Mouse (Mus musculus) liver, embryonic 15.5 days (tissue): ENCODE data around the gene Ccdc85c. TPM values are rescaled to one million over a fixed set of nuclear protein-coding genes. Genes with fewer than 3 reads are reported as not detected.
A peak's percentile ranks its signal among the peaks of the same experiment; 100 is the strongest.

Experiments used
- ATAC-seq: fragments of 200-750 bp; cut with Nextera tagmentation; 2 replicates; pipeline ENCODE4 v1.8.0; 2017; ENCODE audit warnings: moderate number of reproducible peaks, mild to moderate bottlenecking, moderate library complexity; ENCODE audit not compliant: insufficient read depth
- H3K27ac ChIP-seq: fragments of 300-500 bp; sonication (generic); replicated peaks from 2 replicates; pipeline ENCODE4 v1.5.1; 2015; ENCODE audit warnings: mild to moderate bottlenecking, inconsistent platforms
- H3K27me3 ChIP-seq: fragments of 300-500 bp; sonication (generic); 2 replicates; pipeline ENCODE4 v1.6.1; 2015; ENCODE audit warnings: mild to moderate bottlenecking, inconsistent platforms
- H3K36me3 ChIP-seq: fragments of 300-500 bp; sonication (generic); replicated peaks from 2 replicates; pipeline ENCODE4 v1.6.1; 2015; ENCODE audit warnings: moderate library complexity, mild to moderate bottlenecking, inconsistent platforms
- H3K4me1 ChIP-seq: fragments of 300-500 bp; sonication (generic); replicated peaks from 2 replicates; pipeline ENCODE4 v1.6.1; 2015; ENCODE audit warnings: inconsistent platforms
- H3K4me2 ChIP-seq: fragments of 300-500 bp; sonication (generic); 2 replicates; pipeline ENCODE4 v1.6.1; 2015; ENCODE audit warnings: moderate library complexity, mild to moderate bottlenecking, inconsistent platforms
- H3K4me3 ChIP-seq: fragments of 300-500 bp; sonication (generic); replicated peaks from 2 replicates; pipeline ENCODE4 v1.5.1; 2015; ENCODE audit warnings: mild to moderate bottlenecking, inconsistent platforms
- H3K9ac ChIP-seq: fragments of 300-500 bp; sonication (generic); 2 replicates; pipeline ENCODE4 v1.6.1; 2015; ENCODE audit warnings: moderate library complexity, mild to moderate bottlenecking, inconsistent platforms
- H3K9me3 ChIP-seq: fragments of 300-500 bp; sonication (generic); replicated peaks from 2 replicates; pipeline ENCODE4 v1.6.1; 2016; ENCODE audit warnings: inconsistent platforms
- WGBS: fragments of 180-500 bp; shearing (Covaris S2); methylation state at CpG from one replicate; pipeline ENCODE4 v1.1.7; 2015; ENCODE audit warnings: mixed read lengths; ENCODE audit not compliant: insufficient replicate concordance; 5-methylcytosine and 5-hydroxymethylcytosine counted together
- polyA plus RNA-seq: library from polyadenylated mRNA; unstranded; fragments of >200 nt; fragmentation: Nextera tagmentation; extraction: Ambion mirVana; gene quantifications from 2 replicates; pipeline ENCODE4 v1.2.1, GENCODE M21; 2015

Gene Ccdc85c
- 1.1 and 1.4 TPM in 2 replicates for polyA plus RNA-seq

DNA sequence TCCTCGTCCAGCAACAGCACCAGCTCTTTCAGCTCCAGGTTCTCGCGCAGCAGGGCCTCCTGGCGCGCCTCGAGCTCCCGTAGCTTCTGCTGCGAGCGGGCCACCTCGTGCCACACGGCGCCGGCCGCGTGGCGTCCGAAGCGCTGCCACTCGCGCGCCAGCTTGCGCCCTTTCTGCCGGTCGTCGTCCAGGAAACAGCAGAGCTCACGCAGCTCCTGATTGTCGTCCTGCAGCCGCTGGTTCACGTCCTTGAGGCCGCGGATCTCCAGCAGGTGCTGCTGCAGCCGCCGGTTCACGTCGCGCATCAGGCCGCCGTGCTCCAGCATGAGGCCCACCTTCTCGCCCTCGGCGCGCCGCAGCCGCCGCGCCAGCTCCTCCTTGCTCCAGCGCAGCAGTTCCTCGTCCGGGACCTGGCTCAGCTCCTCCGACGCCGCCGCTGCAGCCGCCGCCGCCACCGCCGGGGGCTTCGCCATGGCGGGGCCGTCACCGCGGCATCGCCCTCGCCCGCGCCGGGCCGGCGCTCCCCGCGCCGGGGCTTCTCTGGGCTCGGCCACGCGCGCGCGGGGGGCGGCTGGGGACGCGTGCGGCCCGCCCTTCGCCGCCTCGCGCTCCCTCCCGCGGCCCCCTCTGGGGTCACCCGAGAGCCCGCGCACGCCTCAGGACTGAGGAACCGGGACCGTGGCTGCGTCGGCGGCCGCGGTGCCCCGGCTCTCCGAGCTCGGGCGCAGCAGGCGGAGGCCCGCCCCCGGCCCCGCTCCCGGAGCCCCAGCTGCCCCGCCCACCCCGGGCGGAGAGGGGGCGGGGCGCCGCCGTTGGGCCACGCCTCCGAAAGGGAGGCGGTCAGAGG, at the start of gene Ccdc85c:
TSS of gene Ccdc85c (minus strand) at position 765 of the 847 bp plus-strand sequence.
- no peaks in the 10 kb centered on the region for H3K9me3 ChIP-seq
- WGBS: under 1% methylated on average over 119 of the region's 120 CpGs
- peak within 1 kb of the TSS; percentile 87 for H3K4me2 ChIP-seq
- no peak within 1 kb of the TSS for H3K27ac ChIP-seq
- peaks cover 51% of the 10 kb centered on the region for H3K4me1 ChIP-seq
- H3K36me3 ChIP-seq: no peaks in the 10 kb centered on the region
- H3K9ac ChIP-seq: peak within 1 kb of the TSS; percentile 42
- ATAC-seq: no peak; the same call in 1 of the 2 replicates
- H3K27me3 ChIP-seq: peaks cover 87% of the 10 kb centered on the region
- H3K4me3 ChIP-seq: peak within 1 kb of the TSS; percentile 64

- no peak overlapping the region for H3K4me3 ChIP-seq
- H3K27me3 ChIP-seq: peaks cover 63% of the 10 kb centered on the region
- no peak overlapping the region for H3K4me2 ChIP-seq
- no peak for ATAC-seq
- no peaks in the 10 kb centered on the region for H3K36me3 ChIP-seq
- no peak overlapping the region for H3K9ac ChIP-seq
- no peaks in the 10 kb centered on the region for H3K4me1 ChIP-seq
- 11% methylated on average over 8 of the region's 8 CpGs for WGBS
- no peaks in the 10 kb centered on the region for H3K9me3 ChIP-seq
- no peak overlapping the region for H3K27ac ChIP-seq
Measured at GRCm38 (mm10) chr12:108320096-108320495, 44.9 kb upstream of the Ccdc85c start.

- Histone ChIP-seq H3K4me3 (no peak overlapping the region), H3K4me2 (no peak overlapping the region), H3K27ac (no peak overlapping the region), H3K4me1 (no peaks in the 10 kb centered on the region), H3K9me3 (no peaks in the 10 kb centered on the region), H3K9ac (no peak overlapping the region), H3K36me3 (no peaks in the 10 kb centered on the region), H3K27me3 (peaks cover 63% of the 10 kb centered on the region)
- WGBS: 8% methylated on average over 37 of the region's 37 CpGs
- no peak for ATAC-seq
Measured at GRCm38 (mm10) chr12:108318499-108318898, 43.3 kb upstream of the Ccdc85c start.

DNA sequence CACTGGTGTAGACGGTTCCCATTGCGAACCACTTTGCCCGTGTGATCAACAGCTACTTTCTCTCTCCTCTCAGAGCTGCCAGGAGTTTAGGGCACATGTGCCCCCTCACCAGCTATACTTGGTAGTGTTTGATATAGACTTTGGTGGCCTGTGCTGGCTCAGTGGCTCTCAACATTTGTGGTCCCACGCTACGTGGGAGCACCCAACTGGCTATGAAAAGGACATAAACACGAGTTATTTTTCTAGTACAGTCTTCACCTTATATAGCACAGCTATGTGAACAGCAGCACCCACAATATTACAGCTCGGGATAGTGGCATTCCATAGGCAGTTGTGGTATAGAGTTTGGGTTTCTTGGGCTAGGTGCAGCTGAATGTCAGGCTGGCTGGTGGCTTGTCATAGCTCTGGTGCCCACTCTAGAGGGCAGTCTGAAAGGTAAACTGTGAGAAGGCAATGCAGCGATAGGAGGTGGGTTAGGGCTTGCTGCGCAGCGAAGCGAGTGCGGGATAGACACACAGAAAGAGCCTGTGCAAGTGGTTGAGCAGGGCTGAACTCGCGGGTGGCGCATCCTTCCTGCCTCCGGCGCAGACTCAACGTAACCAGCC, 42.7 kb upstream of the Ccdc85c start:
- Histone ChIP-seq H3K9ac (no peak overlapping the region), H3K27ac (no peak overlapping the region), H3K27me3 (peaks cover 63% of the 10 kb centered on the region), H3K9me3 (no peaks in the 10 kb centered on the region), H3K4me3 (no peak overlapping the region), H3K36me3 (no peaks in the 10 kb centered on the region), H3K4me1 (no peaks in the 10 kb centered on the region), H3K4me2 (no peak overlapping the region)
- no peak for ATAC-seq
- 11% methylated on average over 18 of the region's 18 CpGs for WGBS

- ATAC-seq: no peak
Measured at GRCm38 (mm10) chr12:108317201-108317738, 42.0 kb upstream of the Ccdc85c start.

GRCm38 (mm10) chr12:108316655-108317054, 41.4 kb upstream of the Ccdc85c start:
- Histone ChIP-seq H3K4me2 (no peak overlapping the region), H3K9ac (no peak overlapping the region), H3K27me3 (peaks cover 60% of the 10 kb centered on the region), H3K27ac (no peak overlapping the region), H3K9me3 (no peaks in the 10 kb centered on the region), H3K36me3 (no peaks in the 10 kb centered on the region), H3K4me1 (peaks cover 5% of the 10 kb centered on the region), H3K4me3 (no peak overlapping the region)
- WGBS: 26% methylated on average over 6 of the region's 6 CpGs
- ATAC-seq: no peak

More at GRCm38 (mm10) chr12:108317201-108317738, 42.0 kb upstream of the Ccdc85c start:
- Histone ChIP-seq H3K36me3 (no peaks in the 10 kb centered on the region), H3K4me1 (peaks cover 3% of the 10 kb centered on the region), H3K9me3 (no peaks in the 10 kb centered on the region), H3K9ac (no peak overlapping the region), H3K4me2 (no peak overlapping the region), H3K27me3 (peaks cover 63% of the 10 kb centered on the region), H3K27ac (no peak overlapping the region), H3K4me3 (no peak overlapping the region)
- WGBS: 7% methylated on average over 9 of the region's 9 CpGs

- 27% methylated on average over 10 of the region's 10 CpGs for WGBS
Measured at GRCm38 (mm10) chr12:108315818-108316217, 40.6 kb upstream of the Ccdc85c start.

DNA sequence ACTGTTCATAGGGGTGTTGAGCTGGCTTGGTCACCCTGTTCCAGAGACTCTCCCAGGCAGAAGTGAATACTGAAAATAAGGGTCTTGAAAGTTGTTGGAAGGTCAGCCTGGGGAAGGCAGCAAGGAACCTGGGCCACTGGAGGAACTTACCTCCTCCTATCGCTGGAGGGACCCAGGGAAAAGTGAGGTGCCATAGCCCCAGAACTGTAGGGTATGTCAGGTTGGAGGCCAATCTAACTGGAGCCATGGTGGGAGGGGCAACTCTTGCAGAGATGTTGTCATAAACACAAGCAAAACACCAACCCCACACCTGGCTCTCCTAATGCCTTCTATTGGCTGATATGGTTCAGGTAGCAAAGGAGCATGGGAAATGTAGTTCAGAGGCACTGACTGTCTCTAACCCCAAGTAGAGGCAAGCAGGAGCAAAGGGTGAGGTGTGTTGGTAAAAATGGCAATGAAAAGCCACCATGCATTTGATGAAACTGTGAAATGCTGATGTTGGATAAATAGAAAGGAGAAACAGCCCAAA, 38.1 kb upstream of the Ccdc85c start:
- Histone ChIP-seq H3K4me1 (peaks cover 5% of the 10 kb centered on the region), H3K27ac (no peak overlapping the region), H3K9ac (no peak overlapping the region), H3K36me3 (no peaks in the 10 kb centered on the region), H3K4me3 (no peak overlapping the region), H3K4me2 (no peak overlapping the region), H3K27me3 (peaks cover 29% of the 10 kb centered on the region), H3K9me3 (no peaks in the 10 kb centered on the region)
- 72% methylated on average over 1 of the region's 1 CpGs for WGBS
- no peak for ATAC-seq

More at GRCm38 (mm10) chr12:108315818-108316217, 40.6 kb upstream of the Ccdc85c start:
- no peak overlapping the region for H3K4me2 ChIP-seq
- H3K9ac ChIP-seq: no peak overlapping the region
- ATAC-seq: no peak
- no peaks in the 10 kb centered on the region for H3K9me3 ChIP-seq
- no peak overlapping the region for H3K4me3 ChIP-seq
- H3K27ac ChIP-seq: no peak overlapping the region
- peaks cover 5% of the 10 kb centered on the region for H3K4me1 ChIP-seq
- no peaks in the 10 kb centered on the region for H3K36me3 ChIP-seq
- H3K27me3 ChIP-seq: peaks cover 54% of the 10 kb centered on the region

DNA sequence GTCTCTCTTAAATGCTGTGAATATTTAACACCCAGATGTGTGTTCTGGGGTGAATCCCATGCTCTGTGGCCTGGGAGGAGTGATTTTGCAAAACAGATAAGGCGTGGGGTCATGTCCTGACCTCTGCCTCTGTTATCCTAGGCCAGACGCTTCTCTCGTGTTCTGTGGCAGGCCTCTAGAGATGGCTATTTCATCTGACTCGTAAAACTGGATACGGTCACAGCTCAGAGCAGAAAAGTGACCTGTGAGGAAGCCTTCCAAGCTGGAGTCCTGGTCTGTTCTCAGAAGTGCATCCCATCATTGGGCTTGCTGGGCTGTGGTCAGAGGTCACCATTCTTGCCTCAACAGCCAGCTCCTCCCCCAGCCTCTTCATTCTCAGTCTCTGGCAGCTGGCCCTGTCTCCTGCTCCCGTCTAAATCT, 37.2 kb upstream of the Ccdc85c start:
- Histone ChIP-seq H3K4me2 (no peak overlapping the region), H3K27me3 (peaks cover 29% of the 10 kb centered on the region), H3K4me1 (peaks cover 5% of the 10 kb centered on the region), H3K4me3 (no peak overlapping the region), H3K36me3 (no peaks in the 10 kb centered on the region), H3K27ac (no peak overlapping the region), H3K9me3 (no peaks in the 10 kb centered on the region), H3K9ac (no peak overlapping the region)
- ATAC-seq: peak; percentile 48
- 32% methylated on average over 6 of the region's 6 CpGs for WGBS

GRCm38 (mm10) chr12:108311741-108312290, 36.6 kb upstream of the Ccdc85c start:
- peaks cover 5% of the 10 kb centered on the region for H3K4me1 ChIP-seq
- no peak overlapping the region for H3K9ac ChIP-seq
- ATAC-seq: 0 out of 2 replicates have a peak, but pooled peaks have one; percentile 25
- no peak overlapping the region for H3K27ac ChIP-seq
- 68% methylated on average over 27 of the region's 27 CpGs for WGBS
- H3K27me3 ChIP-seq: peaks cover 29% of the 10 kb centered on the region
- H3K36me3 ChIP-seq: no peaks in the 10 kb centered on the region
- no peak overlapping the region for H3K4me2 ChIP-seq
- no peak overlapping the region for H3K4me3 ChIP-seq
- H3K9me3 ChIP-seq: no peaks in the 10 kb centered on the region
